Mouse (Mus musculus): ENCODE measurements around the gene Fstl3.

The Fstl3 gene

DNA sequence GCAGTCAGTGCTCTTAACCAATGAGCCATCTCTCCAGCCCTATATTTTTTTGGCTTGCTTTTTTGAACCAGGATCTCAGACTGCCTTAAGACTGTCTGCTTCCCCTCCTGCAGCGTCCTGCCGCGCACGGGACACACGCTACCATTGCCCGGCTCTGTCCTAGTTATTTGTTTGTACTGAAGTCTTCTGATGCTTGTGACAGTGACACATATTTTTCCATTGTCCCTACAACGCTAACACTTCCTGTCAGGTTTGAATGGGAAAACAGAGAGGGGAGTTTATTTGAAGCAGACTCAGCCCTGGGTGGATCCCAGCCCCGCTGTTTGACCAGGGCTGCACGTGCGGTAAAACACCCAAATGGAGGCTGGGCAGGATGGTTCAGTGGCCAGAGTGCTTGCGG, 31.7 kb downstream of the Fstl3 start:
- no peak for DNase-seq (ENCODE audit: low read depth, low spot score)

DNA sequence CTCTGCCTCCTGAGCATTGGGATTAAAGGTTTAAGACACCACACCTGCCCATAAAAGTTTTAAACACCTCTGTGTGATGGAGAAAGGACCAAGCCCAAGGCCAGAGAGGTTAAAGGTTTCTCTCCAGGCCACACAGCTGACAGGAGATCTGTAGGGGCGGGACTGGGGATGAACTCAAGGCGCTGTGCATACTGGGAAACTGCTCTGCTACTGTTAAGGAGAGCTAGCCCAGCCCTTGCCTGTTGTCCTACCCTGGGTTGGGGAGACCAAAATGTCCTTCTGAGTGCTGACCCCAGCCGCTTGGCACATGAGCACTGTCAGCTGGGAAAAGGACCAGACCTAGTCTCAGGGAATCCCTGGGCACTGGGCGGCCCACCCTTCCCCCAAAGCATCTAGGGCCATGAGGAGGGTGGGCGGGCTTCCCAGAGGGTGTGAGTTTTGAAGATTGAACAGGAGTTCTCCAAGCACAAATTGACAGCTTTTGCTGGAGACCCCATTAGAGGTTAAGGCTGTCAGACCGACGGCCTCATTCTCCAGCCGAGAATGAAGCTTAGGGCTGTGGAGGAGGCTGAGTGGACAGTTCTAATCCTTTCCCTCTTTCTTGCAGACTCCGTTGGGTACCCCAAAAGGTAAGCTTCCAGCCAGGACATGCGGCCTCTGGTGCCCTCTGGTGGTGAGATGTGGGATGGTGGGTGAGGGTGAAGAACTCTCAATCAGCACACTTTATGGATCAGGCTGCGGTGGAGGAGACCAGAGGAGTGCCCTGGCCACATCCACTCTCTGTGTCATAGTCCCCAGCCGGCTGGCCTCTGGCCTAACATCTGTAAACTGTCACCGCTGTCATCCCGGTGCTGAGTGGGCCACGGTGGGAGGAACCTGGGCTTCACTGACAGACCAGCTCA, 34.9 kb downstream of the Fstl3 start:
- peak; percentile 47 for DNase-seq (ENCODE audit: low read depth, low spot score)

DNA sequence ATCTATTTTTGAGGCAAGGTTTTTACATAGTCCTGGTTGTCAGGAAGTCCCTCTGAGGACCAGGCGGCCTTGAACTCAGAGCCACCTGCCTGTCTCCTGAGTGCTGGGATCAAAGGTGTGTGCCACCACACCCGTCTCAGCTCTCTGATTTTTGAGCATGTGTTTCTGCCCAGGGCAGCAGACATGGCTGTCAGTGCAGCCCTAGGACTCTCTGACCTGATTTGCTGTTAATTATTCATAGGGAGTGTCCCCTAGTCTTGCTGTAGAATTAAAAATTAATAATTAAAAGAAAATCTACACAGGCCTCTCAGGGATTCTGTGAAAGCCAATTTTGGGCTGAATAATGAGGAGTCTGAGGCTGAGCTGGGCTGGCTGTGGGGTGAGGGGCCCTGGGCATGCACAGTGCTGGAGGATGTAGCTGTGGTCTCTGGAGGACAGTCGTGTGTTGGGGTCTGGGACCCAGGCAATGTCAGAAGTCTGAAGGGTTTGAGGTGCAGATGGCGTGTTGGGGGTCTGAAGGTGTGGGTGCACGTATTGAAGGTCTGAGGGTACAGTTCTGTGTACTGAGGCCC, 37.3 kb downstream of the Fstl3 start:
- DNase-seq (ENCODE audit: low read depth, low spot score) = no peak

DNA sequence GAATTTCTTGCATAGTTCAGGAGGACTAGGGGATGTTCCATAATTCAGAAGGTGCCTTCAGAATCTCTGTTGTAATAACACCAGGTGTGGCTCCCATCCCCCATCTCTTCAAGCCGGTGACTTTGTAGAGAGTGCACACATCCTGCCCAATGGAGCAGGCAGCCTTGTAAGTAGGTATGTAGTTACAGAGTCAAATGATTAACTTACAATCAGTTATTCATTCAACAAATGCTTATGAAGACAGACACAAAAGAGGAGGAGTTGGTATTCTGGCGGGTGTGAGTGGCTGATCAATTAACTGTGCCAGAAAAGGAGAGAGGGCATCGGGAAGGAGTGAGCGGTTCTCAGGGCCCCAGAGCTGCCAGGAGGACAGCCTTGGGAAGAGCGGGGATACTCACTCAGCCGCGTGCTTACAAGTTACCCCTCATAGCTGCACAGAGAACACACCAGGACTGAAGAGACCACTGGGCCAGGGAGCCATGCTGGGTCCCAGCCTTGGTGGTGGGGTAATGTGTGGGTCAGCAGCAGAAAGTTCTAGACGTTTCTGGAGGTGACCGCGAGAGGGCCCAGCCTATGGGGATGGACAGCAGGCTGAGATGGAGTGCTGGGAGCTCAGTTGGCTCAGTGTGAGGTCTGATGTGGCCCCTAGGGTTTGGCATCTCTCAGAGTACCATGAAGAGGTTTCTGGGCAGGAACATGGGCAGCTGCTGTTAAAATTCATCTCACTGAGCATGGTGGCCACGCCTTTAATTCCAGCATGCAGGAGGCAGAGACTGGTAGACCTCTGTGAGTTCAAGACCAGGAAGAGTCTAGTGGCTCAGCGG, 38.8 kb downstream of the Fstl3 start:
- no peak for DNase-seq (ENCODE audit: low read depth, low spot score)

DNA sequence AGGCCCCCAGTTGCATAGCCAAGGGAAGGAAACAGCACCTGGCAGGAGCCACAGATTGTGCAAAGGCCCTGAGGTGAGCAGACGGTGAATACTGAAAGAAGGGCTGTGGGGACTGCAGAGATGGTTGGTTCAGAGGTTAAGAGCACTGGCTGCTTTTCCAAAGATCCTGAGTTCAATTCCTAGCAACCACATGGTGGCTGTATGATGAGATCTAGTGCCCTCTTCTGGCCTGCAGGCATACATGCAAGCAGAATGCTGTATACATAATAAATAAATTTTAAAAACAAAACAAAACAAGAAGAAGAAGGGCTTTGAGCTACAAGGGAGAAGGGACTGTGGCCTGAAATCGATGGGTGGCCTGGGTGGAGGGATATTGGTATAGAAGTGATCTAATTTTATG, 40.0 kb downstream of the Fstl3 start:
- DNase-seq (ENCODE audit: low read depth, low spot score) = no peak

DNA sequence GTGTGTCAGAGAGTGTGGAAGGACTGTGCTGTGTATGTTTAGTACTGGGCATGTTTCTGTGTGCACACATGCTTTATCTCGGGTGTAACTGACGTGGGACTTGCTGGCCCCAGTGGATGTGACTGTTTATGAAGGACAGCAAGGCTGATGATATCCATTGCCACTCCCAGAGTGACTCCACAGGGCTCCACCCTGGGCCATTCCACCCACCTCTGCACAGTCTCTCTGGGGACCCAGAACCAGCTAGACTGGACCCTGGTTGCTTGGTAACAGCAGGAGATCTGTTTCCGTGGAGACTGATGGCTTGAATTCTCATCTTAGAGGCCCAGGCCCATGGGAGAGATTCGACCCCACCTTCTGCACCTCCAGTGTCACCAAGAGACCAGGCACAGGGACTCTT, 41.2 kb downstream of the Fstl3 start:
- DNase-seq (ENCODE audit: low read depth, low spot score) = no peak

DNA sequence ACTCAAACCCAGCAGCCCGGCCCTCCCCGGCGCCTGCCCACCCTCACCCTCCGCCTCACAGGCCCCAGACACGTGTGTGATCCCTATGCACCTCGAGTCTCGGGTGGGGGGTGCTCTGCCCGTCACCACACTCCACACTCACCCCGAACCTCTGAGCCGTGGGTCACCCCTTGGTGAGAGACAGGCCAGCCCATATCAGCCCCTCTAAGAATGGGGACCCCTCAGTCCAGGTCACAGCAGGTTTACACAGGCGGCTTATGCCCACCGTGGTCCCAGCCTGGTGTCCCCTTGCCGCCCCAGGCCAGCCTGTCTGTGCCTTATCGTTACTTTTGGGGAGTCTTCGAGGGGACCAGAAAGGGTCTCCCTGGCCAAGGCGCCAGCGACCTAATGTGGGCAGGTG, 42.5 kb downstream of the Fstl3 start:
- DNase-seq (ENCODE audit: low read depth, low spot score) = no peak

DNA sequence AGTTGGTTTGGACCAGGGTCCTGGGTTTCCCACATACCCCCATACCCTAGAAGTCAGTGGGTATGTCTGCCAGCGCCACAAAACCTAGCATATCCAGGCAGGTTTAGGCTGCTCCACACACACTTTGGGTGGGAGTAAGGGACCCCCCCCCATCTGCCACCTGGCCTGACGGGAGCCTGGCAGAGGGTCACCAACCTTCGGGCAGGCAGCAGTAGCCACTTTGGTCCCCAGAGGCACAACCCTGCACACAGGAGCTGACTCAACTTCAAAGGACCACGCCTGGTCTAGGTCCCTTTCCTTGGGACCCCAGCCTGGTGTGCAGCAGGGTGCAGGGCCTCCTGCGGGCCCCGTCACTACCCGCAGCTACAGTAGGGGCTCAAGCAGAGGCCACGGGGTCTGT, 43.2 kb downstream of the Fstl3 start:
- no peak for DNase-seq (ENCODE audit: low read depth, low spot score)

DNA sequence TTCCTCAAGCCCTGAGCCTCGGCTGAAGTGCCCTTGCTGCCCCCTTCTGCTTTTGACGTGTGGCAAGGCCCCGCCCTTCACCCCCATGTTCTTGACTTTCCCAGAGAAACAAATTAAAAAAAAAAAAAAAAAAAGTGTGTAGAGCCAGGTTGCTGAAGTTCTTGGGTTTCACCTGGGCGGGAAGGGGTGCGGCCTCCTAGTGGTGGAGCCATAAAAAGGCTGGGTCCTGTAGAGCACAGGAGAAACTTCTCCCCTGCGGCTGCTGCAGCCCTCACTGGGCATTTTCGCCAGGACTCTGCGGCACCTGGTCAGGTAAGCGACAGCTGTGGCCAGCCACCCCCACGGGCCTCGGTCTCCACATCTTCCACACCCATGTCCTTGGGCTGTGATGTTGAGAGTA, 43.7 kb downstream of the Fstl3 start, which contains the start of gene Misp:
Gene Misp, plus strand, starts transcription at position 208 of the 400 bp plus-strand sequence.
- no peak for DNase-seq (ENCODE audit: low read depth, low spot score)

DNA sequence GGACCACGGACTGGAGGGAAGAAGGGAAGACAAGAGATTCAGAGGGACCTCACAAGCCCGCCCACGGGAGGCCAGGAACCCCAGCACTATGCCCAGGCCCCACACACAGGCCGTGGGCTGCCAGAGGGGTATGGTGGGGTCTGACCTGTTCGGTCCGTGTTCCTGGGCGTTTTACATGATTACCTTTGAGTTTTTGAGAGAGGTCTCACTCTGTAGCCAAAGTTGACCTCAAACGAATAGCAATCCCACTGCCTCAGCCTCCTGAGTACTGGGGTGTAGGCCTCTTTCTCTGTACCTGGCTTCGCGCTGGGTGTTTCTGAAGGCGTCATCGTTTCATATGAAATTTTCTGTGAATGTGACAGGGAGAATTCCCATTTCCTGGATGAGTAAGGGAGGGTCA, 44.7 kb downstream of the Fstl3 start:
- DNase-seq (ENCODE audit: low read depth, low spot score) = no peak

DNA sequence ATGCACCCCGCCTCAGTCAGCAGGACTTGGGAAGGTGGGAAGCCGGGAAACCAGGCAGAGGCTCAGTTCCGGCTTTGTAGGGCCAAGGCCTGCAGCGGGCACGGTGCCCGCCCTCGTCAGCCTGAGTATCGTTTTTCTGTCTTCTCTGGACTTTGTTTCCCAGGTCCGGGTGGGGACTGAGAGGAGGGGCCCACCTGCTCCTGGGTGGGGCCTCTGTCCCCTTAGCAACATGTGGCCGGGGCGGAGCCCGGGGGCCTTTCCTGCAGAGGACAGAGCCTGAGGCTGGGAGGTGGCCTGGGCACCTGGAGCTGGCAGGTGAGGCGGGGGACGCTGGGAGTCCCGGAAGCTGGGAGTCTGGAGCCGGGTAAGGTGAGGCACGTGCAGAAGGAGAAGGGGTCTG, 45.3 kb downstream of the Fstl3 start:
- DNase-seq (ENCODE audit: low read depth, low spot score) = no peak

DNA sequence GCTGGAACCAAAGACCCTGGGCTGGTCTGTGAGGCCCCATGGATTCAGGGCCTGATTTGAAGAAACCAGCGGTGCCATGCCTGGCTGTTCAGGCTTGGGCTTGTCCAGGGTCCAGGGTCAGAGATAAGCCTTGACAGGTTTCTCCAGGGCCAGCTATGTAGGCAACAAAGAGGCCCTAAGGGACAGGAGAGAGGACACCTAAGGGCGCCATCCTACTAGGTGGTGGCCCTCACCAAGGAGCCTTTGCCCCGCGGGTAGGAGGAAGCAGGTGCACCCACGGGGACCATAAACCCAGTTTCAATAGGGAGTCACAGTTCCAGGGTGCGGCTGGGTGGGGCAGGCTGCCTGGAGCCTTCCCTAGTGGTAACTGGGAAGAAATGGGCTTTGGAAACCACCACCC, 45.9 kb downstream of the Fstl3 start:
- no peak for DNase-seq (ENCODE audit: low read depth, low spot score)

DNA sequence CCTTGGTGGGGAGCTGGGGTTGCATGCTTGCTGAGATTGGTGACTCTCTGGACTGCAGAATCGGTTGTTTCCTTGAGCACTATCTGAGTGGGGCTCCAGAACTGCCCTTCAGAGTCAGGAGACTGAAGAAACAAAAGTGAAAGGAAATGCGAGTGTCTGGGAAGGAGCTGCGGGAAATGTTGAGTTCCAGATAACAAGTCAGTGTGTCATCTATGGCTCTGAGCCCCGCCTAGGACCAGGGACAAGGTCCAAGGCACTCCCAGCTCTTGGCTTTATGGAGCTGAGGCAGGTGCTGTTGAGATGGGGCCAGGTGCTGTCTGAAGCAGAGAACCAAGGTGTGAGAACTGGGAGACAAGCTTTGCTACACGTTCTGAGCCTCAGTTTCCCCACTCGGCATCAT, 47.3 kb downstream of the Fstl3 start:
- peak; percentile 35 for DNase-seq (ENCODE audit: low read depth, low spot score)

DNA sequence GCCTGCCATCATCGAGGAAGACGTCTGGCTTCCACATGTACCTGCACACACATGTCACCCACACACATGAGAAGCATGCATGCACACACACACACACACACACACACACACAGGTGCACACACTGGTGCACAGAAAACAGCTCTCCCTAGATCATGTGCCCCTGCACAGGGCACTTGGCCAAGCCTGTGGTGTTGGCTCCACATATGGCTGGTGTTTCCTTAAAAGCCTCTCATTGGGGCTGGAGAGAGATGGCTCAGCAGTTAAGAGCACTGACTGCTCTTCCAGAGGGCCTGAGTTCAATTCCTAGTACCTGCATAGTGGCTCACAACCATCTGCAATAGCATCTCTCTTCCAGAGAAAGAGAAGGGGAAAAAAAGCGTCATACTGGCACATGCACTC, 54.5 kb downstream of the Fstl3 start:
- DNase-seq (ENCODE audit: low read depth, low spot score) = no peak

All from skeletal muscle tissue, adult 2 months (tissue).